Mouse (Mus musculus) CD4-positive helper T cell, adult 2 months (primary cell): ENCODE results near the gene Amelx.

Experiments
- DNase-seq: peaks from one replicate; pipeline ENCODE4 v3.0.0-alpha.2; 2012; ENCODE audit warnings: low read depth, missing footprints, low spot score

Gene Amelx

GRCm38 (mm10) chrX:169187100-169187499, at the start of gene Amelx:
TSS of gene Amelx (minus strand) at chrX:169187200.
- DNase-seq, result no peak

- DNase-seq, result no peak
Measured at GRCm38 (mm10) chrX:169222357-169223062, 35.5 kb upstream of the Amelx start.

- DNase-seq, result no peak
Measured at GRCm38 (mm10) chrX:169220064-169220463, 33.1 kb upstream of the Amelx start.

GRCm38 (mm10) chrX:169210019-169210418, 23.0 kb upstream of the Amelx start:
- DNase-seq, result no peak

- DNase-seq, result no peak
Measured at GRCm38 (mm10) chrX:169178634-169179033, 8.4 kb downstream of the Amelx start.

GRCm38 (mm10) chrX:169173796-169174195, 13.2 kb downstream of the Amelx start:
- no peak for DNase-seq

- no peak for DNase-seq
Measured at GRCm38 (mm10) chrX:169170981-169171380, 16.0 kb downstream of the Amelx start.

DNA sequence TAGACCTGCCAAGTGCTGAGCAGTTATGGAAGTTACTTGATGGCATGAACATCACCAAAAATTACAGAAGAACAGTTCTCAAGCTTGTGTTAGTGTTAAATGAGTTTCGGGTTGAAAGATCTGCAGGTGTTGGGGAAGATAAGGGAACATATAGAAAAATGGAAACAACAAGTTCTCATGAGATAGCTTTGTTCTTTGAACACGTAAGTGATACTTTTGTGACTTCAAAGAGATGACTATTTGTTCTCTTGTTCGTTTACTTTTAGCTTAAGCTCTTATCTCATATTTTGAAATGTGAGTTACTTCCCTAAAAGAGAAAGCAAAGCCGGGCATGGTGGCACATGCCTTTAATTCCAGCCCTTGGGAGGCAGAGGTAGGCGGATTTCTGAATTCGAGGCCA, 28.6 kb downstream of the Amelx start:
- DNase-seq, result no peak

GRCm38 (mm10) chrX:169153805-169154204, 33.2 kb downstream of the Amelx start:
- no peak for DNase-seq

- DNase-seq, result no peak
Measured at GRCm38 (mm10) chrX:169140467-169140866, 46.5 kb downstream of the Amelx start.

DNA sequence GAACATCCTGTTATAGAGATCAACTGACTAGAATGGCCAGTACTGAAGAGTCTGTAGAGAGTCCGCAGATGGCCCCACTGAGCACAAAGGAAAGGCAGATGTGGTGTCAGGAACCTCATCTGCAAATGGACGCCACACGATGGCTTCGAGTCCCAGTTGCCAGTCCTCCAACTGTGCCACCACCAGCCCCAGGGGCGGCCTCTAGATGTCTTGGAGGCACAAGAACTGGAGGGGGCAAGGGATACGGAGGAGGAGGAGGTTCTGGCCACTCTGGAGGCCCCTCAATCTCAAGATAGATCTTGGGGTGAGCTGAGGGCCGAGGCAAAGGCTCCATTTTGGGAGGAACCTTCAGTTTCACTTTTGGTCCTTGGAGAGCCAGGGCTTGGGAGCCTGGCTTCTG, 47.2 kb downstream of the Amelx start:
- DNase-seq, result no peak
